ENCODE assay signal across 25 mouse cellular contexts in the genomic region with DNA sequence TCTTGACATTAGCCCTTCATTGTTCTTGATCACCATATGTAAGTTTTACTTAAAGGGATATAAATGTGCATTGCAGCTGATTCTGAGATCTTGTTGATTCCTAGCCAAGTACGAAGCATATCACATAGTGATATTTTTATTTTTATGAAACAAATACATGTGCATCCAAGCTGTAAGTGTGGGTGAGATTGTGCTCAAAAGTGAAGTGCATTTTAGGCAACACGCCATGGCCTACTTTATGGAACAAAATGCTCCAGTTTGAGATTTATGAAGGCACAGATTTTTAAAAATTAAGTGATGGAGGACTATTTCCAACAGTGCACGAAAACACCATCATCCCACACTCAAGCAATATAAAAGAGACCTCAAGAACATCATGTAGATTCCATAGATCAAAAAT.
DNase-seq lines count a peak whose midpoint lies in the region; ATAC-seq and TF ChIP-seq lines count a peak whose summit lies in the region.
"Had no signal": no experiment of that assay in that cellular context is flagged by ENCODE, and none has a peak within 500 bp of the region (broad histone marks: within the 10 kb centered on the region; RNA-seq: fewer than 3 reads in every experiment).

No protein-coding gene starts in this region.

- no peak overlapping the region for H3K4me2 ChIP-seq in midbrain, embryonic 11.5 days
- H3K4me2 ChIP-seq: embryonic facial prominence, embryonic 15.5 days; heart, embryonic 12.5 days had no signal

- no peaks in the 10 kb centered on the region for H3K36me3 ChIP-seq in midbrain, embryonic 11.5 days (ENCODE audit: control insufficient read depth, insufficient read depth, low read length)
- H3K36me3 ChIP-seq: embryonic facial prominence, embryonic 15.5 days; forebrain, embryonic 10.5 days; G1E; heart, embryonic 12.5 days; hindbrain, embryonic 10.5 days had no signal

- peak; percentile 59 for ATAC-seq in frontal cortex, adult (ENCODE audit: low TSS enrichment)
- ATAC-seq in midbrain, embryonic 11.5 days (ENCODE audit: low FRiP score) = no peak
- ATAC-seq: CD4-positive, CD25-positive, alpha-beta regulatory T cell, adult 4 months; forebrain, embryonic 14.5 days had no signal

- intact Hi-C loops in left cerebral cortex, postnatal 25 days (cut with DNase I) = loop anchor here (10.0 kb wide), 1 partner anchor 280 kb away; a partner anchor contains a TSS

- no peak overlapping the region for H3K9ac ChIP-seq in midbrain, embryonic 11.5 days (ENCODE audit: low read length)
- H3K9ac ChIP-seq: embryonic facial prominence, embryonic 15.5 days; heart, embryonic 12.5 days had no signal

- no peak for DNase-seq in frontal cortex, postnatal 14 days (ENCODE audit: low spot score in 2 of 2)
- peak in 1 of 2 experiments; percentile 32 for DNase-seq in layer of hippocampus, adult 2 months (ENCODE audit: low spot score in 2 of 2)
- DNase-seq in layer of hippocampus, postnatal 36 days = no peak
- peak; percentile 45 to 67 for DNase-seq in left cerebral cortex, postnatal 25 days (ENCODE audit: low spot score in 2 of 2)
- DNase-seq in left cerebral cortex, adult 11 months (ENCODE audit: low spot score) = no peak
- peak; percentile 72 for DNase-seq in brain, adult 2 months (ENCODE audit: low read depth, low spot score)
- DNase-seq in midbrain, embryonic 11.5 days (ENCODE audit: low spot score, missing footprints) = no peak
- DNase-seq: adrenal gland, adult 8-10 months; adrenal gland, postnatal 36 days; B cell, adult 2 months; cerebellum, adult 11 months; cerebellum, adult 8-10 months; cerebellum, postnatal 14 days; embryo, embryonic 11 days; gastrocnemius, adult 2 months; gastrocnemius, postnatal 25 days had no signal

- H3K9me3 ChIP-seq in midbrain, embryonic 11.5 days (ENCODE audit: control insufficient read depth, low read length) = no peaks in the 10 kb centered on the region
- H3K9me3 ChIP-seq: embryonic facial prominence, embryonic 15.5 days; forebrain, embryonic 10.5 days; hindbrain, embryonic 10.5 days had no signal

- H3K27ac ChIP-seq in layer of hippocampus, adult 2 months = peak overlapping the region; percentile 68; the same call in 1 of the 2 replicates
- H3K27ac ChIP-seq in midbrain, embryonic 11.5 days (ENCODE audit: low read depth, low read length) = no peak overlapping the region
- H3K27ac ChIP-seq: embryonic facial prominence, embryonic 15.5 days; forebrain, embryonic 10.5 days; gastrocnemius, adult 2 months; hindbrain, embryonic 10.5 days had no signal

- no peaks in the 10 kb centered on the region for H3K27me3 ChIP-seq in midbrain, embryonic 11.5 days (ENCODE audit: control insufficient read depth, insufficient read depth, low read length)
- H3K27me3 ChIP-seq: embryonic facial prominence, embryonic 15.5 days; heart, embryonic 12.5 days had no signal

- TF ChIP-seq CTCF in layer of hippocampus, adult 2 months (conservative IDR thresholded peaks at IDR 0.05) = no peak

- 79% methylated on average over 3 of the region's 3 CpGs for WGBS in midbrain, embryonic 11.5 days

- no peak overlapping the region for H3K4me3 ChIP-seq in layer of hippocampus, adult 2 months
- H3K4me3 ChIP-seq in midbrain, embryonic 11.5 days (ENCODE audit: low read depth, low read length) = no peak overlapping the region
- H3K4me3 ChIP-seq: embryonic facial prominence, embryonic 15.5 days; erythroblast, embryonic 14.5 days; forebrain, embryonic 10.5 days; gastrocnemius, adult 2 months; heart, embryonic 12.5 days; hindbrain, embryonic 10.5 days had no signal

- H3K4me1 ChIP-seq in midbrain, embryonic 11.5 days (ENCODE audit: control insufficient read depth, insufficient read depth, low read length) = no peaks in the 10 kb centered on the region
- H3K4me1 ChIP-seq: embryonic facial prominence, embryonic 15.5 days; forebrain, embryonic 10.5 days; heart, embryonic 12.5 days; hindbrain, embryonic 10.5 days had no signal

Comparison
In these comparisons a context has a peak if more than half of its experiments do, and no peak if none do; other contexts are left out.
1. DNase-seq: peak in left cerebral cortex, postnatal 25 days (2 of 2) and brain, adult 2 months (single experiment); none in frontal cortex, postnatal 14 days (0 of 2), layer of hippocampus, postnatal 36 days (0 of 2), left cerebral cortex, adult 11 months (single experiment) and midbrain, embryonic 11.5 days (single experiment).